Mouse (Mus musculus) embryonic facial prominence, embryonic 14.5 days (tissue): ENCODE data around the gene Prrc2c. TPM values are rescaled to one million over a fixed set of nuclear protein-coding genes. Genes with fewer than 3 reads are reported as not detected.

Experiments used
- ATAC-seq: fragments of 200-750 bp; cut with Nextera tagmentation; 2 replicates; pipeline ENCODE4 v1.8.0; 2017; ENCODE audit warnings: low read depth, moderate number of reproducible peaks, moderate TSS enrichment
- DNase-seq: peaks from one replicate; pipeline ENCODE4 v3.0.0-alpha.2; 2015; ENCODE audit warnings: low spot score
- H3K27ac ChIP-seq: fragments of 300-500 bp; sonication (generic); replicated peaks from 2 replicates; pipeline ENCODE4 v1.5.1; 2014; ENCODE audit warnings: low read depth, mild to moderate bottlenecking, low read length, moderate library complexity
- H3K27me3 ChIP-seq: fragments of 300-500 bp; sonication (generic); replicated peaks from 2 replicates; pipeline ENCODE4 v1.6.1; 2014; ENCODE audit warnings: low read length; ENCODE audit not compliant: control insufficient read depth, insufficient read depth
- H3K36me3 ChIP-seq: fragments of 300-500 bp; sonication (generic); 2 replicates; pipeline ENCODE4 v1.6.1; 2014; ENCODE audit warnings: low read length, mixed read lengths; ENCODE audit not compliant: control insufficient read depth, insufficient read depth
- H3K4me1 ChIP-seq: fragments of 300-500 bp; sonication (generic); 2 replicates; pipeline ENCODE4 v1.6.1; 2014; ENCODE audit warnings: antibody characterized with exemption, low read length; ENCODE audit not compliant: control insufficient read depth, insufficient read depth
- H3K4me2 ChIP-seq: fragments of 300-500 bp; sonication (generic); 2 replicates; pipeline ENCODE4 v1.6.1; 2014; ENCODE audit warnings: low read depth, mild to moderate bottlenecking, low read length, moderate library complexity, mixed read lengths
- H3K4me3 ChIP-seq: fragments of 300-500 bp; sonication (generic); 2 replicates; pipeline ENCODE4 v1.5.1; 2014; ENCODE audit warnings: low read depth, mild to moderate bottlenecking, low read length
- H3K9ac ChIP-seq: fragments of 300-500 bp; sonication (generic); 2 replicates; pipeline ENCODE4 v1.6.1; 2014; ENCODE audit warnings: low read depth, mild to moderate bottlenecking, low read length, moderate library complexity, mixed read lengths
- H3K9me3 ChIP-seq: fragments of 300-500 bp; sonication (generic); 2 replicates; pipeline ENCODE4 v1.6.1; 2016; ENCODE audit warnings: low read length; ENCODE audit not compliant: control insufficient read depth
- WGBS: fragments of 180-500 bp; shearing (Covaris S2); extraction: QIAGEN DNeasy Blood & Tissue Kit; methylation state at CpG from one replicate; pipeline ENCODE4 v1.1.7; 2014; 5-methylcytosine and 5-hydroxymethylcytosine counted together
- polyA plus RNA-seq: library from polyadenylated mRNA; unstranded; fragments of >200 nt; fragmentation: Nextera tagmentation; extraction: Ambion mirVana; gene quantifications from 2 replicates; pipeline ENCODE4 v1.2.1, GENCODE M21; 2014

The Prrc2c gene
- polyA plus RNA-seq, 1 experiment from 2014 or later: 140 TPM

DNA sequence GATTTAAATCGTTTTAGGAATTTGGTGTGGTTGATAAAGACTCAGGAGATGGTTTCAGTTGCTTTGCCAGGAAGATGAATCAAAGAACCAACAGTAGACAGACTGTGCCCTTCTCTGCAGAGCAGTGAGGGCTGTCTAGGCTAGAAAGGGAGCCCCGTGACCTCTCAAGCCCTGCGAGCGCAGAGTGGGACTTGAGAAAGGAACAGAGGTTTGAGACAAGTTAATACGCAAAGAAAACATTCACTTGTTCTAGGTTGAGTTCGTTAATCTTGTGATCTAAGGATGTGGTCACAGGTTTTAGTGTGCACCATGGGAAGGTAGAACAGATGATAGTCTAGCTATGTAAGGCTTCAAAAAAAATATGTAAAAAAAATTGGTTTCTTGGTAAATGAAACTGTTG is 12.4 kb downstream of the Prrc2c start:
- peaks cover 18% of the 10 kb centered on the region; the same call in 1 of the 2 replicates for H3K36me3 ChIP-seq
- no peak for ATAC-seq
- DNase-seq: no peak
- no peaks in the 10 kb centered on the region for H3K27me3 ChIP-seq
- H3K9ac ChIP-seq: no peak overlapping the region
- no peaks in the 10 kb centered on the region for H3K9me3 ChIP-seq
- peaks cover 3% of the 10 kb centered on the region; the same call in 1 of the 2 replicates for H3K4me1 ChIP-seq
- H3K4me2 ChIP-seq: no peak overlapping the region
- no peak overlapping the region for H3K27ac ChIP-seq
- WGBS: 87% methylated on average over 6 of the region's 6 CpGs
- H3K4me3 ChIP-seq: no peak overlapping the region

DNA sequence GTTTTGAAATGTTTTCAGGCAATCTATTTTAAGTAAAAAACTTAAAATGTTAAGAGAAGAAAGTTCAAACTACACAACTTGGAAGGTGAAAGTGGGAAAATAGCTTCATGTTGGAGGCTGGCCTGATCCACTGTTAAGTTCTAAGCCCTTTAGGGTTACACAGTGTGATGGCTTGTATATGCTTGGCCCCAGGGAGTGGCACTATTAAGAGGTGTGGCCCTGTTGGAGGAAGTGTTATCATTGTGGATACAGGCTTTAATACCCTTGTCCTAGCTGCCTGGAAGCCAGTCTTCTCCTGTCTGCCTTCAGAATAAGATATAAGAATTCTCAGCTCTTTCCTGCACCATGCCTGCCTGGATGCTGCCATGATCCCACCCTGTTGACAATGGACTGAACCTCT is 16.7 kb downstream of the Prrc2c start:
- H3K27me3 ChIP-seq: no peaks in the 10 kb centered on the region
- DNase-seq (no peak), ATAC-seq (no peak)
- H3K27ac ChIP-seq: no peak overlapping the region
- H3K9me3 ChIP-seq: no peaks in the 10 kb centered on the region
- H3K4me3 ChIP-seq: no peak overlapping the region
- no peaks in the 10 kb centered on the region for H3K4me1 ChIP-seq
- H3K9ac ChIP-seq: no peak overlapping the region
- H3K36me3 ChIP-seq: peaks cover 53% of the 10 kb centered on the region
- no peak overlapping the region for H3K4me2 ChIP-seq

DNA sequence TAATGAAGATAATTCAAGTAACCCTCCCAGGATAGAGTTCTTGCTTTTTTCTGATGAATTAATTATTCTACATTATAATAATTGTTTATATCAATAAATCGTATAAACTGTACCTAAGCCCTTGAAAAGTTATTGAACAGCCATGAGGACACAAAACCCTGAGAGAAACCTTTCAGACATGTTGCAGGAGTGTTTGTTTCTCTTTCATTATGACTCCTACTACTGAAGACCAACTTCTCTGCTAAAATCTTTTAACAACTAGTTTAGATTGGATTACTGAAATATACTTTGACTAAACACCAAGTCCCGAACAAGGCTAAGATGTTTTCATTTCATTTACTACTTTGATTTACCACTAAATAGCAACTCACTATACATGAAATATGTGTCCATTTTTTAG is 19.7 kb downstream of the Prrc2c start:
- Histone ChIP-seq H3K4me2 (no peak overlapping the region), H3K36me3 (peaks cover 80% of the 10 kb centered on the region), H3K27ac (no peak overlapping the region), H3K9ac (no peak overlapping the region), H3K27me3 (no peaks in the 10 kb centered on the region), H3K4me3 (no peak overlapping the region), H3K9me3 (no peaks in the 10 kb centered on the region), H3K4me1 (no peaks in the 10 kb centered on the region)
- no peak for ATAC-seq
- no peak for DNase-seq
- 93% methylated on average over 2 of the region's 2 CpGs for WGBS

DNA sequence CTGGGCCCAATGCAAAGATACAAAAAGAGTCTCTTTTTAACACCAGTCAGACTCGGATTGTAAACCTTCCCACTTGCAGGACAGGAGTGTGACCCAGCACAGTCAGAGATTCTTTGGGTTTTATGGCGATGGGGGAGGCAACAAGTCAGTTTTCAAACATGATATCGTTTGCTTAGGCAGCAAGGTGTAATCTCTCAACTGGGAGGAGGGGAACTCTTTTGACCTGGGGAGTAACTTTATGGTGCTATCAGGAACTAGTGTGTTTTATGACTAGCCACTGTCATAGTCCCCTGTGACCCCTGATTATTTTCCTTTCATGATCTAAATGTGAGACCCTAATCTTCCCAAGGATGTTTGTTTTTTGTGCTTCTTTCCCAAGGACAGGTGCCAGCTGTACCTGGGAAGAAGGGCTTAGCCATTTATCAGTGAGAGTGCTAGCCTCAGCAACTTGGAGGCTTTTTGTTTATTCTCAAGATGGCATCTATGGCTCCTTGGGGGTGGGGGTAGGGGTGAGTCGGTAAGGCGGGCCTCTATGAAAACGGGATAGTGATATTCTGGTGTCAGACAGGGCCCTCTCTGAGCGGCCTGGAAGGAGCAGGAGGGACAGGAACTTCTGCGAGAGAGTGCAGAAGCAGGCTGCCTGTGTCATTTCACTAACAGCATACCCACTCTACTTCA is 39.8 kb downstream of the Prrc2c start:
- Histone ChIP-seq H3K27ac (no peak overlapping the region), H3K4me2 (no peak overlapping the region), H3K4me3 (no peak overlapping the region), H3K27me3 (no peaks in the 10 kb centered on the region), H3K4me1 (no peaks in the 10 kb centered on the region), H3K9ac (no peak overlapping the region), H3K9me3 (no peaks in the 10 kb centered on the region), H3K36me3 (peaks cover 81% of the 10 kb centered on the region)
- DNase-seq (no peak), ATAC-seq (no peak)
- WGBS: 85% methylated on average over 8 of the region's 8 CpGs

DNA sequence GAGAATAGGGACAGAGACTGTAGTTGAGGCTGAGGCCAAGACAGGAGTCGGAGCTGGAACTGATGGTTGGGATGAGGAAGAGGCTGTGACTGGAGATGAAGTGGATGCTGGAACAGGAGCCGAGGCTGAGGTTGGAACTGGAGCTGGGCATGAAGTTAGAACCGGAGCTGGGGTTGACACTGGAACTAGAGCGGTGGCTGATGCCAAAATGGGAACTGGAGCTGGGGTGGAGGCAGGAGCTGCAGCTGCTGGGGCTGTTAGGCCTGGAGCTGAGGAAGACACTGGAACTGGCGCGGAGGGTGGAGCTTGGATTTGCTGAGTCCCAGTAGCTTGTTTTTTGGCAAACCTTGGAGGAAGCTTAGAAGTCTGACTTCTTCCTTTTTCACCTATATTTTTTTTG is 42.5 kb downstream of the Prrc2c start:
- no peak overlapping the region for H3K27ac ChIP-seq
- H3K4me2 ChIP-seq: no peak overlapping the region
- H3K9me3 ChIP-seq: no peaks in the 10 kb centered on the region
- H3K4me3 ChIP-seq: no peak overlapping the region
- 93% methylated on average over 6 of the region's 6 CpGs for WGBS
- ATAC-seq (no peak), DNase-seq (no peak)
- no peaks in the 10 kb centered on the region for H3K4me1 ChIP-seq
- H3K27me3 ChIP-seq: no peaks in the 10 kb centered on the region
- no peak overlapping the region for H3K9ac ChIP-seq
- peaks cover 84% of the 10 kb centered on the region for H3K36me3 ChIP-seq

DNA sequence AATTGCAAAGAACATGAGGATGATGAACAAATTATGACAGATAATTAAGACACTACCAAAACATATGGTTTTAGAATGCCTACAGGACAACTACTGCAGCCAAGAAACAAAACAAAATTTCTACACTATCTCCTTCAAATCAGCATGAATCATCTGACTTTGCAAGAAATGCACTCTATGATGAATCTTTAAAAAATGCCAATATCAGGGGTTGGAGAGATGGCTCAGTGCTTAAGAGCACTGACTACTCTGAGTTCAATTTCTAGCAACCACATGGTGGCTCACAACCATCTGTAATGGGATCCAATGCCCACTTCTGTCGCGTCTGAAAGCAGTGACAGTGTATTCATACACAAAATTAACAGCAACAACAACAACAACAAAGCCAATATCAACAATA is 46.6 kb downstream of the Prrc2c start:
- H3K27me3 ChIP-seq: no peaks in the 10 kb centered on the region
- no peak overlapping the region for H3K9ac ChIP-seq
- no peak overlapping the region for H3K4me2 ChIP-seq
- no peak overlapping the region for H3K4me3 ChIP-seq
- H3K27ac ChIP-seq: no peak overlapping the region
- no peaks in the 10 kb centered on the region for H3K4me1 ChIP-seq
- peaks cover 90% of the 10 kb centered on the region for H3K36me3 ChIP-seq
- 83% methylated on average over 2 of the region's 2 CpGs for WGBS
- no peaks in the 10 kb centered on the region for H3K9me3 ChIP-seq
- ATAC-seq: no peak
- no peak for DNase-seq

DNA sequence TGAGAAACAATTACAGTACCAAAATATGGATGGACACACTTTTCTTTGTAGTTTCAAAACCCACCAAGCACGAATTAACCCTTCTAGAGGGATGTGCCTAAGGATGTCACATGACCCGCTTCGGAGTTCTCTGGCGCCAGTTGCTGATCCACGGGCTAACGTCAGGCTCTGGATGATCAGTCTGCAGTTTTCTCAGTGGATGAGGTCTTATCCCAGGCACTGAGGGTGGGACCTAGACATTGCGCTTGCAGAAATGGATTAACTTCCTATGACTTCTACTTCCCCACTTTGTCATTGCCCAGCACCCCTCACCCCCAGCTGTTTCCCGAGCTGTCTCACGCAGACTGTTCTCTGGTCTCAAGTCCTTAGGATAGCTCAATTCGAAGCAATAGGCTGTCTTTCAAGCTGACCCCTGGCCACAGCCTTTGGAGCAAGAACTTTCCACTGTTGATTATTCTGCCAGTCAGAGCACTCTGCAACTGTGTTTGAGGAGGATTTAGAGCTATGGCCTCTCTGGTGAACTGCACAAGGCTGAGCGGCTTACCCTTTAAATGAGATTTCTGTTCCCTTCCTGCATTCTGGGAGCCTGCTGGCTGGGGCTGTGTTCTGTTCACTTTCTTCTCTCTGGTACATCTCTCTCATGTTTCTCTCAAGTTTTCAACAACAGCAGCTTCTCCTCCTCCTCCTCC is 74.7 kb downstream of the Prrc2c start:
- H3K9ac ChIP-seq: peak overlapping the region; percentile 60
- no peaks in the 10 kb centered on the region for H3K9me3 ChIP-seq
- DNase-seq (peak; percentile 68), ATAC-seq (peak; percentile 86)
- peaks cover 11% of the 10 kb centered on the region for H3K36me3 ChIP-seq
- peak overlapping the region; percentile 65 for H3K4me2 ChIP-seq
- H3K27ac ChIP-seq: no peak overlapping the region
- 3% methylated on average over 11 of the region's 11 CpGs for WGBS
- peak overlapping the region; percentile 40 for H3K4me3 ChIP-seq
- no peaks in the 10 kb centered on the region for H3K27me3 ChIP-seq
- peaks cover 6% of the 10 kb centered on the region; the same call in 1 of the 2 replicates for H3K4me1 ChIP-seq

DNA sequence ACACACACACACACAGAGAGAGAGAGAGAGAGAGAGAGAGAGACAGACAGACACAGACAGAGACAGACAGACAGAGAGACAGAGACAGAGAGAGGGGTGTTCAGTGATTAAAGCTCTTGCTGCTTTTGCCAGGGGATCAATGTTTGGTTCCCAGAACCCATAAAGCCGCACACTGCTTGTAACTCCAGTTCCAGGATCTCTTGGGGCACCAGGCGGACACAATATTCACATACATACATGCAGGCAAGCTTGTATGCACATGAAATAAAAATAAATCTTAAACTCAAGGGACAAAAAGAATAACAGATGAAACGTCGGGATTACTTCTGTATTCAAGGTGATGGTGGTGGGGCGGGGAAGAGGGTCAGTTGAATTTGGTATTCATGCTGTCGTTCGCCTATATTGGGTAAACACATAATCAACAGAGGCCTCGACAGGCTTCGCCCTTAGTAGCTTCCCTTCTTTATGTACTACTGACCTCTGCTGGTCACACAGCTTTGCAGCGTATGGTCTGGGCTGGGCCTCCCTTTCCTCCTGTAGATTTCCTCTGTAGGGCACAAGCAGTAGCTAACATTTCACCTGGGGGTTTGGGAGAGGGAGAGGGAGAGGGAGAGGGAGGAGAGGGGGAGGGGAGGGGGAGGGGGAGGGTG is 75.4 kb downstream of the Prrc2c start:
- peak overlapping the region; percentile 60; the same call in 1 of the 2 replicates for H3K9ac ChIP-seq
- no peaks in the 10 kb centered on the region for H3K9me3 ChIP-seq
- WGBS: 13% methylated on average over 10 of the region's 10 CpGs
- H3K27me3 ChIP-seq: no peaks in the 10 kb centered on the region
- H3K36me3 ChIP-seq: peaks cover 6% of the 10 kb centered on the region; the same call in 1 of the 2 replicates
- no peak overlapping the region for H3K27ac ChIP-seq
- peak overlapping the region; percentile 65 for H3K4me2 ChIP-seq
- peaks cover 6% of the 10 kb centered on the region; the same call in 1 of the 2 replicates for H3K4me1 ChIP-seq
- ATAC-seq (peak; percentile 97), DNase-seq (peak; percentile 93)
- H3K4me3 ChIP-seq: no peak overlapping the region; the same call in 1 of the 2 replicates
